Mouse (Mus musculus) layer of hippocampus, postnatal 25 days (tissue): Measurements from ENCODE around the gene Zbtb8os. TPM values are rescaled to one million over a fixed set of nuclear protein-coding genes. Genes with fewer than 3 reads are reported as not detected.
A peak's percentile ranks its signal among the peaks of the same experiment; 100 is the strongest.

ENCODE experiments used
- DNase-seq, 2 experiments: peaks; one replicate each; pipeline ENCODE4 v3.0.0; 2022; ENCODE audit warnings: mixed read lengths in 2 of 2, low spot score in 1 of 2; ENCODE audit errors: extremely low spot score in 1 of 2
- total RNA-seq, 2 experiments: library from RNA; stranded (reverse); gene quantifications; 2 replicates each; pipeline ENCODE4 v1.2.3; 2021

The Zbtb8os gene
- total RNA-seq: 10 to 100 TPM; 30.5 to 33.9 TPM

GRCm38 (mm10) chr4:129335216-129336074 lies at the start of gene Zbtb8os, which contains the start of gene Rbbp4:
Gene Zbtb8os, plus strand, starts transcription at chr4:129335695.
Gene Rbbp4, minus strand, starts transcription at chr4:129335370.
- peak; percentile 86 to 94 for DNase-seq

- no peak for DNase-seq
These were observed 49.4 kb upstream of the Zbtb8os start for GRCm38 (mm10) chr4:129286001-129286682.

GRCm38 (mm10) chr4:129286683-129287471 lies 48.6 kb upstream of the Zbtb8os start:
- DNase-seq: no peak

- no peak for DNase-seq
These were observed 48.0 kb upstream of the Zbtb8os start, which contains the start of gene Sync for GRCm38 (mm10) chr4:129287472-129287981. Gene Sync, plus strand, starts transcription at chr4:129287617.

GRCm38 (mm10) chr4:129288067-129288466 lies 47.4 kb upstream of the Zbtb8os start:
- DNase-seq: no peak

- DNase-seq: no peak
These were observed 45.8 kb upstream of the Zbtb8os start for GRCm38 (mm10) chr4:129289671-129290070.

GRCm38 (mm10) chr4:129292831-129293230 lies 42.7 kb upstream of the Zbtb8os start:
- no peak for DNase-seq

GRCm38 (mm10) chr4:129293702-129294101 lies 41.8 kb upstream of the Zbtb8os start:
- DNase-seq: no peak

GRCm38 (mm10) chr4:129295188-129295587 lies 40.3 kb upstream of the Zbtb8os start:
- no peak for DNase-seq

GRCm38 (mm10) chr4:129296066-129296465 lies 39.4 kb upstream of the Zbtb8os start:
- DNase-seq: no peak

- DNase-seq: no peak
These were observed 37.8 kb upstream of the Zbtb8os start for GRCm38 (mm10) chr4:129297724-129298123.

- DNase-seq: no peak
These were observed 36.4 kb upstream of the Zbtb8os start for GRCm38 (mm10) chr4:129299121-129299520.

- DNase-seq: no peak
These were observed 32.1 kb upstream of the Zbtb8os start for GRCm38 (mm10) chr4:129303401-129303800.

GRCm38 (mm10) chr4:129303816-129304215 lies 31.7 kb upstream of the Zbtb8os start:
- no peak for DNase-seq

GRCm38 (mm10) chr4:129304306-129304705 lies 31.2 kb upstream of the Zbtb8os start:
- no peak for DNase-seq

GRCm38 (mm10) chr4:129307936-129308335 lies 27.6 kb upstream of the Zbtb8os start:
- no peak for DNase-seq

- DNase-seq: no peak
These were observed 21.6 kb upstream of the Zbtb8os start for GRCm38 (mm10) chr4:129313886-129314285.

- DNase-seq: no peak
These were observed 14.6 kb upstream of the Zbtb8os start for GRCm38 (mm10) chr4:129320876-129321275.

GRCm38 (mm10) chr4:129322042-129322441 lies 13.5 kb upstream of the Zbtb8os start:
- no peak for DNase-seq

- no peak for DNase-seq
These were observed 12.0 kb upstream of the Zbtb8os start for GRCm38 (mm10) chr4:129323491-129323890.
